Mouse (Mus musculus) ovary, adult 10 weeks (tissue): ENCODE data around the gene Spg21. TPM values are rescaled to one million over a fixed set of nuclear protein-coding genes. Genes with fewer than 3 reads are reported as not detected.

ENCODE experiments used
- polyA plus RNA-seq: library from polyadenylated mRNA; stranded (reverse); fragments of 350-450 nt; fragmentation: Illumina TruSeq; extraction: RNeasy Lipid Tissue Mini Kit (QIAGEN cat#74804); gene quantifications from one replicate; pipeline ENCODE4 v1.2.3, GENCODE M21; 2014

The Spg21 gene
- polyA plus RNA-seq = 176 TPM

GRCm38 (mm10) chr9:65460732-65461442, at the start of gene Spg21:
Gene Spg21, plus strand, starts transcription at chr9:65460947.

GRCm38 (mm10) chr9:65422760-65423501, 37.8 kb upstream of the Spg21 start, which contains the start of gene Slc51b:
Gene Slc51b, minus strand, starts transcription at chr9:65422955.

GRCm38 (mm10) chr9:65435671-65436301, 25.0 kb upstream of the Spg21 start, which contains the start of gene Mtfmt:
Gene Mtfmt, plus strand, starts transcription at chr9:65435782.

GRCm38 (mm10) chr9:65519807-65520504, 59.2 kb downstream of the Spg21 start, which contains the start of gene Ankdd1a:
Gene Ankdd1a, minus strand, starts transcription at chr9:65520193.

Other genes with a start within 250 kb of the Spg21 start
- 6.1 TPM for gene Cilp, start 195.8 kb upstream of the Spg21 start, polyA plus RNA-seq
- 102 TPM for gene Clpx, start 166.7 kb upstream of the Spg21 start, polyA plus RNA-seq
- gene Pdcd7, start 114.8 kb upstream of the Spg21 start, polyA plus RNA-seq = 23.2 TPM
- not detected for gene Ubap1l, start 99.9 kb upstream of the Spg21 start, polyA plus RNA-seq
- not detected for gene Kbtbd13, start 69.3 kb upstream of the Spg21 start, polyA plus RNA-seq
- gene Rasl12, start 62.4 kb upstream of the Spg21 start, polyA plus RNA-seq = 3.6 TPM
- not detected for gene Slc51b, start 38.0 kb upstream of the Spg21 start, polyA plus RNA-seq
- gene Mtfmt, start 25.2 kb upstream of the Spg21 start, polyA plus RNA-seq = 14.3 TPM
- not detected for gene Ankdd1a, start 59.2 kb downstream of the Spg21 start, polyA plus RNA-seq
- 2.0 TPM for gene Plekho2, start 119.1 kb downstream of the Spg21 start, polyA plus RNA-seq
- gene Pif1, start 126.2 kb downstream of the Spg21 start, polyA plus RNA-seq = 0.88 TPM
- gene Rbpms2, start 168.7 kb downstream of the Spg21 start, polyA plus RNA-seq = 21.0 TPM
- 70.7 TPM for gene Oaz2, start 207.1 kb downstream of the Spg21 start, polyA plus RNA-seq